Mouse (Mus musculus): ENCODE data around the gene Rbm5. TPM values are rescaled to one million over a fixed set of nuclear protein-coding genes. Genes with fewer than 3 reads are reported as not detected.
A peak's percentile ranks its signal among the peaks of the same experiment; 100 is the strongest.

Rbm5 gene
- polyA plus RNA-seq, 1 experiment from 2014 or later = 146 TPM

GRCm38 (mm10) chr9:107708439-107709095 is 62.2 kb downstream of the Rbm5 start:
- Histone ChIP-seq H3K27me3 (ENCODE audit: control insufficient read depth, insufficient read depth, low read length) (peaks cover 27% of the 10 kb centered on the region), H3K9ac (ENCODE audit: low read length) (peak overlapping the region; percentile 79), H3K9me3 (replicated peaks; ENCODE audit: control insufficient read depth, low read length) (no peaks in the 10 kb centered on the region), H3K36me3 (ENCODE audit: control insufficient read depth, insufficient read depth) (no peaks in the 10 kb centered on the region), H3K4me1 (ENCODE audit: control insufficient read depth, insufficient read depth, low read length) (peaks cover 24% of the 10 kb centered on the region), H3K4me3 (ENCODE audit: low read length) (peak overlapping the region; percentile 72), H3K4me2 (ENCODE audit: low read depth, low read length) (peak overlapping the region; percentile 97), H3K27ac (ENCODE audit: low read length) (no peak overlapping the region)
- ATAC-seq (replicated peaks; ENCODE audit: extremely low read depth, insufficient read depth, low FRiP score) = no peak
- WGBS = 4% methylated on average over 21 of the region's 21 CpGs

DNA sequence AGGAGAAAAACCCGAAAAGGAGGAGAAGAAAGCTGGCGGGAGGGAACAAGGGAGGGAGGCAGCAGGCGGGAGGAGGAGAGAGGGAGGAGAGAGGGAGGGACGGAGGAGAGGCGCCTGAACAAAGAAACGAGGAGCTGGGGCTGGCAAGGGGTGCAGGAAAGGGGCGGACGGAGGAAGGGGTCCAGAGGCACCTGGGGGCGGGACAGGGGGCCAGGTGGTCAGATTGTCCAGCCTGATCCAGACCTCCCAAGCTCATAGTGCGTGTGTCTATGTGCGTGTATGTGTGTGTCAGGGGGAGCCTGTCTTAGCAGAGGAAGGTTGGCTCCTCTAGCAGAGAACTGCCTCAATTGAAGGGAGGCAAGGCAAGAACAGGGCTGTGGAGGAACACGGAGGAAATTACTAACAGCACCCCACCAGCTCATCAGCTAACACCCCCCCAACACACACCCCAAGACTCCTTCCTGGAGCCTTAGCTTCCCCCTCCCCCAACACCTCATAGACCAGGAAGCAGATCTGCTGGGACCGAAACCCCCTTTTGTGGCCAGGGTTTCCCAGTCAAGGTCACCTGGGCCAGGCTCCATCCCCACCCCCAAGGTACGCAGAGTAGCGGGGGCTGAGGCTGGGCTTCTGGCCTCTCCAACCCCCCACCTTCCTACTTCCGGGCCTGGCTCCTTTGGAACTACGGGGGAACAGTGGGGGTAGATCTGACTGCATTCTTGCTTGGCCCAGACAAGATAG is 62.9 kb downstream of the Rbm5 start:
- Histone ChIP-seq H3K4me2 (ENCODE audit: low read depth, low read length) (peak overlapping the region; percentile 97), H3K27me3 (ENCODE audit: control insufficient read depth, insufficient read depth, low read length) (peaks cover 27% of the 10 kb centered on the region), H3K9ac (ENCODE audit: low read length) (peak overlapping the region; percentile 55), H3K9me3 (replicated peaks; ENCODE audit: control insufficient read depth, low read length) (no peaks in the 10 kb centered on the region), H3K27ac (ENCODE audit: low read length) (no peak overlapping the region), H3K4me1 (ENCODE audit: control insufficient read depth, insufficient read depth, low read length) (peaks cover 21% of the 10 kb centered on the region), H3K36me3 (ENCODE audit: control insufficient read depth, insufficient read depth) (no peaks in the 10 kb centered on the region), H3K4me3 (ENCODE audit: low read length) (peak overlapping the region; percentile 72)
- no peak for ATAC-seq (replicated peaks; ENCODE audit: extremely low read depth, insufficient read depth, low FRiP score)
- WGBS = 6% methylated on average over 17 of the region's 17 CpGs

- peak overlapping the region; percentile 39 for H3K9ac ChIP-seq (ENCODE audit: low read length)
- H3K27ac ChIP-seq (ENCODE audit: low read length) = 0 out of 2 replicates have a peak overlapping the region, but pooled peaks have one; percentile 13
- peaks cover 25% of the 10 kb centered on the region for H3K4me1 ChIP-seq (ENCODE audit: control insufficient read depth, insufficient read depth, low read length)
- peaks cover 27% of the 10 kb centered on the region for H3K27me3 ChIP-seq (ENCODE audit: control insufficient read depth, insufficient read depth, low read length)
- H3K4me3 ChIP-seq (ENCODE audit: low read length) = peak overlapping the region; percentile 72
- H3K9me3 ChIP-seq (replicated peaks; ENCODE audit: control insufficient read depth, low read length) = no peaks in the 10 kb centered on the region
- ATAC-seq (replicated peaks; ENCODE audit: extremely low read depth, insufficient read depth, low FRiP score) = no peak
- peak overlapping the region; percentile 97 for H3K4me2 ChIP-seq (ENCODE audit: low read depth, low read length)
- 6% methylated on average over 14 of the region's 14 CpGs for WGBS
- no peaks in the 10 kb centered on the region for H3K36me3 ChIP-seq (ENCODE audit: control insufficient read depth, insufficient read depth)
These were observed 64.0 kb downstream of the Rbm5 start for GRCm38 (mm10) chr9:107706781-107707211.

- H3K4me2 ChIP-seq (ENCODE audit: low read depth, low read length) = no peak overlapping the region
- 58% methylated on average over 14 of the region's 14 CpGs for WGBS
- H3K27me3 ChIP-seq (ENCODE audit: control insufficient read depth, insufficient read depth, low read length) = peaks cover 17% of the 10 kb centered on the region
- H3K9me3 ChIP-seq (replicated peaks; ENCODE audit: control insufficient read depth, low read length) = no peaks in the 10 kb centered on the region
- no peaks in the 10 kb centered on the region for H3K36me3 ChIP-seq (ENCODE audit: control insufficient read depth, insufficient read depth)
- ATAC-seq (replicated peaks; ENCODE audit: extremely low read depth, insufficient read depth, low FRiP score) = no peak
- no peak overlapping the region for H3K27ac ChIP-seq (ENCODE audit: low read length)
- no peak overlapping the region for H3K9ac ChIP-seq (ENCODE audit: low read length)
- no peak overlapping the region for H3K4me3 ChIP-seq (ENCODE audit: low read length)
- peaks cover 47% of the 10 kb centered on the region for H3K4me1 ChIP-seq (ENCODE audit: control insufficient read depth, insufficient read depth, low read length)
These were observed 67.3 kb downstream of the Rbm5 start for GRCm38 (mm10) chr9:107703337-107704122.

DNA sequence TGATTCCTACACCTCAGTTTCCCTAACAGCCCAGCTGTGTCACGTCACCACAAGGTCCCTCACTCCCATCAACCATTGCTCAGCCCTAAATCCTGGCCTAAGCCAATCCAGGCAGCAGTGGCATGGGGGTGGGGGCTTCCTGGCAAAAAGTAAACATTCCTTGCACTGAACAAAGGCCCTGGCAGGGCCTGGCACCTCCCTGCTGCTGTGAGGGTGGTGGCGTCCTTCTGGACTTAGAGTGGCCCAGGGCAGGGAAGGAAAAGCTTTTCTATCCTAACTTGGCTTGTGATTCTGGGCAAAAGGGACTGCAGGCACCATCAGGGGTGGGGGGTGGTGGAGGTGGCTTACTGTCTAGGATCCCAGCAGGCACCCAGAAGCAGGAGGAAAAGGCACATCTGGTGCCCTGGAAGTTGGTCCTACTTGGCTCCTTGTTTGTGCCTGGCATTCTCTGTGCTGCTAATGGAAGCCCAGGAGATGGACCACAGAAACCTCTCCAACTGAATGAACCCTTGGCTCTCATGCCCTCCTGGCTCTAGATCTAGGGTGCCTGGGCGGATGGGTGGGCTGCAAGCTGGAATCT is 68.1 kb downstream of the Rbm5 start:
- 74% methylated on average over 3 of the region's 3 CpGs for WGBS
- Histone ChIP-seq H3K4me3 (ENCODE audit: low read length) (no peak overlapping the region), H3K27me3 (ENCODE audit: control insufficient read depth, insufficient read depth, low read length) (peaks cover 17% of the 10 kb centered on the region), H3K4me1 (ENCODE audit: control insufficient read depth, insufficient read depth, low read length) (peaks cover 44% of the 10 kb centered on the region), H3K9ac (ENCODE audit: low read length) (0 out of 2 replicates have a peak overlapping the region, but pooled peaks have one; percentile 21), H3K4me2 (ENCODE audit: low read depth, low read length) (no peak overlapping the region), H3K27ac (ENCODE audit: low read length) (no peak overlapping the region; the same call in 1 of the 2 replicates), H3K36me3 (ENCODE audit: control insufficient read depth, insufficient read depth) (no peaks in the 10 kb centered on the region), H3K9me3 (replicated peaks; ENCODE audit: control insufficient read depth, low read length) (no peaks in the 10 kb centered on the region)
- ATAC-seq (replicated peaks; ENCODE audit: extremely low read depth, insufficient read depth, low FRiP score) = no peak

GRCm38 (mm10) chr9:107701594-107701993 is 69.2 kb downstream of the Rbm5 start:
- WGBS = 49% methylated on average over 12 of the region's 12 CpGs
- Histone ChIP-seq H3K27ac (ENCODE audit: low read length) (peak overlapping the region; percentile 37; the same call in 1 of the 2 replicates), H3K4me2 (ENCODE audit: low read depth, low read length) (no peak overlapping the region), H3K4me1 (ENCODE audit: control insufficient read depth, insufficient read depth, low read length) (peaks cover 36% of the 10 kb centered on the region), H3K36me3 (ENCODE audit: control insufficient read depth, insufficient read depth) (no peaks in the 10 kb centered on the region), H3K9ac (ENCODE audit: low read length) (no peak overlapping the region), H3K27me3 (ENCODE audit: control insufficient read depth, insufficient read depth, low read length) (peaks cover 9% of the 10 kb centered on the region), H3K9me3 (replicated peaks; ENCODE audit: control insufficient read depth, low read length) (no peaks in the 10 kb centered on the region), H3K4me3 (ENCODE audit: low read length) (no peak overlapping the region)
- peak; percentile 31 for ATAC-seq (replicated peaks; ENCODE audit: extremely low read depth, insufficient read depth, low FRiP score)

- no peak for ATAC-seq (replicated peaks; ENCODE audit: extremely low read depth, insufficient read depth, low FRiP score)
- no peaks in the 10 kb centered on the region for H3K9me3 ChIP-seq (replicated peaks; ENCODE audit: control insufficient read depth, low read length)
- H3K27ac ChIP-seq (ENCODE audit: low read length) = peak overlapping the region; percentile 17; the same call in 1 of the 2 replicates
- WGBS = 41% methylated on average over 6 of the region's 6 CpGs
- H3K4me1 ChIP-seq (ENCODE audit: control insufficient read depth, insufficient read depth, low read length) = peaks cover 38% of the 10 kb centered on the region
- H3K4me2 ChIP-seq (ENCODE audit: low read depth, low read length) = no peak overlapping the region
- H3K9ac ChIP-seq (ENCODE audit: low read length) = no peak overlapping the region
- H3K27me3 ChIP-seq (ENCODE audit: control insufficient read depth, insufficient read depth, low read length) = peaks cover under 1% of the 10 kb centered on the region; the same call in 1 of the 2 replicates
- no peak overlapping the region for H3K4me3 ChIP-seq (ENCODE audit: low read length)
- H3K36me3 ChIP-seq (ENCODE audit: control insufficient read depth, insufficient read depth) = no peaks in the 10 kb centered on the region
These were observed 70.7 kb downstream of the Rbm5 start for GRCm38 (mm10) chr9:107700114-107700571.

DNA sequence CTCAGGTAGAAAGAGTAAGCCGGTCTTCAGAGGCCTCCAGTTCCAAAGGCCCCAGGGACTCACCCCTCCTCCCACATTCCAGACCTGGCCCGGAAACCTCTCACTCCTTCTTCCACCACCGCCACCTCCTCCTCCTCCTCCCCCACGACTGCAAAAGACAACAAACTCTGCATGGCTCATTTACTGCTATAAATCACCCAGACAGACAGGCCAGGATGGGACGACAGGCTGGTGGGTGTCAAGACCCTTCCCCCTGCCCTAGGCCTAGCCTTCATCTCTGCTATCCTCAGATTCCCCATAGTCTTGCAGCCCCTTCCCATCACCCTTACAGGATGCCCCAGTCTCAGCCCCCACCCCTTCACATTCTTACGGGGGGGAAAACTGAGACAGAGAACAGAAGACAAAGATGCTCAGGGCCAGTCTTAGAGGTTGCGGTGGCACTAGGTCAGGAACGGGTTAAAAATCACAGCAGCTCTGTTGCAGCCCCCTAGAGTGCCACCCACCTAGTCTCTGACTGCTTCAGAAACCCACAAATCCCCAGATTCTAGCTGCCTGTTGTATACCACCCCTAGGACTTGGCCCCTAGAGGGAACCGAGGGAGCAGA is 71.3 kb downstream of the Rbm5 start:
- no peaks in the 10 kb centered on the region for H3K27me3 ChIP-seq (ENCODE audit: control insufficient read depth, insufficient read depth, low read length)
- H3K36me3 ChIP-seq (ENCODE audit: control insufficient read depth, insufficient read depth) = no peaks in the 10 kb centered on the region
- 28% methylated on average over 9 of the region's 9 CpGs for WGBS
- H3K9ac ChIP-seq (ENCODE audit: low read length) = no peak overlapping the region
- no peaks in the 10 kb centered on the region for H3K9me3 ChIP-seq (replicated peaks; ENCODE audit: control insufficient read depth, low read length)
- peak overlapping the region; percentile 29; the same call in 1 of the 2 replicates for H3K27ac ChIP-seq (ENCODE audit: low read length)
- no peak overlapping the region for H3K4me3 ChIP-seq (ENCODE audit: low read length)
- ATAC-seq (replicated peaks; ENCODE audit: extremely low read depth, insufficient read depth, low FRiP score) = no peak
- peaks cover 44% of the 10 kb centered on the region for H3K4me1 ChIP-seq (ENCODE audit: control insufficient read depth, insufficient read depth, low read length)
- no peak overlapping the region for H3K4me2 ChIP-seq (ENCODE audit: low read depth, low read length)
